Mouse (Mus musculus) ZHBTc4 (cell line): Measurements from ENCODE around the gene Hyal2.
A peak's percentile ranks its signal among the peaks of the same experiment; 100 is the strongest.

ENCODE experiments used
- DNase-seq: peaks from one replicate; pipeline ENCODE4 v3.0.0-alpha.2; 2011; ENCODE audit warnings: low read depth, low spot score

Gene Hyal2

DNA sequence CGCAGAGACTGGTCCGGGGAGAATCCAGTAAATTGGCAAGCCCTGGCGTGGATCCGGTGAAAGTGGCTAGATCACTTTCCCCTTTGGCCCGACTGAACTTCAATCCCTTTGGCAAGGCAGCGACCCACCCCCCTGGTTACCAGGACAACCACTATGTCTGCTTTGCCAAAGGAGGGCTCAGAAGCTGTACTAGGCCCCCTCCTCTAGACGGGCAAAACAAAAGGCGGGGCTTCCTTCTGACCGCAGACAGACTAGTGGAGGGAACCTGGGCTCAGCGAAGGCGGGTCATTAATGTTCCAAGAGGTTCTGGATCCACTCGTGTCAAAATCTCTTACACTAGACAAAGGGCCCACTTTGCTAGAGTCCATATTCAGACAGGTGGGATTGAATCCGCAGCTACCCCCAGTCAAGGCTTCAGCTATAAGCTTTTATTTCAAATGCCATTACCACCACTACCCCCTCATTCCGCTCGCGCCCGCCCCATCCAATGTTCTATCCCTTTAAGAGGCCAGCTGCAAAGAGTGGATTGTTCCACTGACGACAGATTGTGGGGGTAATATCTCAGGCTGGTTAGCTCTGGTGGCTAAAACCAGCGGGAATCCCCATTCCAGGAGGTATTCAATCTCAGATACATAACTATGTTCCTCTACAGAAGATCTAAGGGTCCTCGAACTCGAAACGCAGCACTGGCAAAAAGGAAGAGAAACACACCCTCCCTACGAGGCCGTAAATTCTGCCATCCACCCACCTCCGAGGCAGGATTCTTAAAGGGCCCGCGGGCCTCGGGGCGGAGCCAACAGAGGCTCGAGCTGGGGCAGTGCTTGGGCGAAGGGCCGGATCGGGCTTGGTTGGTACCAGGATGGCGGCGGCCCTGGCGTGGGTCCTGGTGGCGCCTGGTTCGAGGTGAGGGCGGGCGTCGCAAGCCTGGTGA lies 851 bp downstream of the Hyal2 start:
- peak; percentile 95 for DNase-seq

- no peak for DNase-seq
Observed at GRCm38 (mm10) chr9:107569270-107569669, 1.5 kb downstream of the Hyal2 start.

DNA sequence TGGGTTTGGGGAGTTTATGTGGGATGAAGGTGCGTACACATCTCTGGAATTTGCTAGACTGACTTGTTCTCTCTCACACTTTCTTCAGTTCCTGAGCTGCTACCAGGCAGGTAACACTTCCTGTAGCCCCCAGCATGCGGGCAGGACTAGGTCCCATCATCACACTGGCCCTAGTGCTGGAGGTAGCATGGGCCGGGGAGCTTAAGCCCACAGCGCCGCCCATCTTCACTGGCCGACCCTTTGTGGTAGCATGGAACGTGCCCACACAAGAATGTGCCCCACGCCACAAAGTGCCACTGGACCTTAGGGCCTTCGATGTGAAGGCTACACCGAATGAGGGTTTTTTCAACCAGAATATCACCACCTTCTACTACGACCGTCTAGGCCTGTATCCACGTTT lies 2.3 kb downstream of the Hyal2 start:
- DNase-seq: no peak

DNA sequence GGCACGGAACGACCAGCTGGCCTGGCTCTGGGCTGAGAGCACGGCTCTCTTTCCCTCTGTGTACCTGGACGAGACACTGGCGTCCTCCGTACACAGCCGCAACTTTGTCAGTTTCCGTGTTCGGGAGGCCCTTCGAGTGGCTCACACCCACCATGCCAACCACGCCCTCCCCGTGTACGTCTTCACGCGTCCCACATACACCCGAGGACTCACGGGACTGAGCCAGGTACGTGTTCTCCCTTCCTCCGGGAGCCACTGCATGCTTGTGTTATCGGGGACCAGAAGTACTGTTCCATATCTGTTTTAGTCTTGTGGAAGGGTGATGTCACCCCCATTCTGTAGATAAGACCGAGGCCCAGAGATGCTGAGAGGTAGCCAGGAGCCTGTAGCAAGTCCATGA lies 3.1 kb downstream of the Hyal2 start:
- no peak for DNase-seq

DNA sequence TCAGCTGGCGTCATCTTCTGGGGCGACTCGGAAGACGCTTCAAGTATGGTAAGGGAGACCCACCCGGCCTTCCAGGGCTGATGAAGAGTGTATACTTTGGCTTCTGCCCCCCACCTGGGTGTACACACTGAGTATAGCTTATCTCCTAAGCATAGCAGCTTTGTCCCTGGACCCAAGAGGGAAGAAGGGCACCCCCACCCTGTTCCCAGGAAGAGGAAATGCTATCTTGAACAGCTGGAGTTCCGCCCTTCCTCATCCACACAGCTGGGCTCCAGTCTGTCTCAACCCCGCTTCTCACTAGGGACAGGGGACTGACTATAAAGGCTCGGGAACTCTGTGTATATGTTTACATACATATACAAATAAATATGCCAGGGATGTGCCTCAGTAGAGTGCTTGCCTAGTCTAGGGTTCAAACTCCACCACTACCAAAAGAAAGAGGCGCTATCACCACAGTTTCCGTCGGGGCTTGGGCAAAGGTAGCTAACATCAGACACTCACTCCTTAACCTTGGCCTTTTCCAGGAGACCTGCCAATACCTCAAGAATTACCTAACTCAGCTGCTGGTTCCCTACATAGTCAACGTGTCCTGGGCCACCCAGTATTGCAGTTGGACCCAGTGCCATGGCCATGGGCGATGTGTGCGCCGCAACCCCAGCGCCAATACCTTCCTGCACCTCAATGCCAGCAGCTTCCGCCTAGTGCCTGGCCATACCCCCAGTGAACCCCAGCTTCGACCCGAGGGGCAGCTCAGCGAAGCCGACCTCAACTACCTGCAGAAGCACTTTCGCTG lies 4.0 kb downstream of the Hyal2 start:
- no peak for DNase-seq

DNA sequence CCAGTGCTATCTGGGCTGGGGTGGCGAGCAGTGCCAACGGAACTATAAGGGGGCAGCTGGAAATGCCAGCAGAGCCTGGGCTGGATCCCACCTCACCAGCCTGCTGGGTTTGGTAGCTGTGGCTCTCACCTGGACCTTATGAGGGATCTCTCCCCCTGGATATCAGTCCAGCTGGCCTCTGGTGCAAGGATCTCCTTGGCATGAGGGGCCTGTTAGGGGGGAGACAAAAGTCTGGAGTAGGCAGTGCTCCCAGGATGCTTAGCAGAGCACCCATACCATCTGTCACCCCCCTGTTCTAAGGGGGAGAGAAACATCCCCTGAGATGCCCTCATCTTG lies 4.5 kb downstream of the Hyal2 start:
- DNase-seq: no peak

GRCm38 (mm10) chr9:107573774-107574173 lies 6.0 kb downstream of the Hyal2 start:
- peak; percentile 77 for DNase-seq

- peak; percentile 96 for DNase-seq
Observed at GRCm38 (mm10) chr9:107575579-107576356, 8.0 kb downstream of the Hyal2 start.

DNA sequence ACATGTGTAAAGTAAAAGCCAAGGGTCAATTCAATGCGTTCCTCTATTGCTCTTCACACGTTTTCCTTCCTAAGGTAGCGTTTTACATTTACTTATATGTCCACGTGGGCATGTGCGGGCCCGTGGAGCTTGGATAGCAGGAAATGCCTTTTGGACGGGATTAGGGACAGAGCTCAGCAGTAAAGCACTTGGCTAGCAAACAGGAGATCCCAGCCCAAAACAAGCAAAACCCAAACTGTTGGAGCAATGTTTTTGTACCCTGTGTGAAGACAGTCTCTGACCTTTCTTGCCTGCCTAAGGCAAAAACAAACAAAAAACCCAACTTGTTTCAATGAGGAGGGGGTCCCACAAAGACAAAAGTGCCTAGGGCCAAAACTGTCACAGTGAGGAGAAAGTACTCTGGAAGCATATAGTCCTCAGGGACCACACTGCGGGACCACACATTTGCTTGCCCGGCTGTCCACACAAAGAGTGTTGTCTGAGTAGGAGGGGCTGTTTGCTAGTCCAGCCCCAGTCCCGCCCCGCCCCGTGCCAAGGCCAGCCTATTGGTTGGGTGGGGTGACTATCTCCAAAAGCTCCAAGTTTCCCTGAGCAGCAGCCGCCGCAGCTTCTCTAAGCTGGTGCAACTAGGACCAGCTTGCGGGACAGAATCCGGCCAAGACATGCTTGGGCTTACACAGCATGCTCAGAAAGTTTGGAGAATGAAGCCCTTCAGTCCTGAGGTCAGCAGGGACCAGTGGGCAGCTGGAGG lies 8.8 kb downstream of the Hyal2 start, which contains the start of gene Hyal1:
TSS of gene Hyal1 (plus strand) at position 571 of the 751 bp plus-strand sequence.
- DNase-seq: peak; percentile 96

- DNase-seq: no peak
Observed at GRCm38 (mm10) chr9:107577871-107578270, 10.1 kb downstream of the Hyal2 start.

DNA sequence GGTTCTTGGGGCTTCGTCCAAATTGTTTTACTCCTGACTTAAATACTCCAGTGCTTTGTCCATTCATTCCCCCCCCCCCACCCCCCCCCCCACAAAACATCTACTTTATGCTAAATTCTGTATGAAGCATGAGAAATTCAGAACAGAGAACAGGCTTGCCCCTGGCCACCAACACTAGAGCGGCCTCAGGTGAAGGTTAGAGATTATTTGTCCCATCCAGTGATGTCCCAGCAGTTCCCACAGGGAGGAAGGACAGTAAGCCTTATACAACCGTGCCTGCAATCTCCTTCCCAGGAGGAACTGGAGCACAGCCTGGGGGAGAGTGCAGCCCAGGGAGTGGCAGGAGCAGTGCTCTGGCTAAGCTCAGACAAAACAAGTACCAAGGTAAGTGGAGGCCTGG lies 10.8 kb downstream of the Hyal2 start, which contains the start of gene Naa80:
TSS of gene Naa80 (plus strand) at position 301 of the 400 bp plus-strand sequence.
- no peak for DNase-seq

- DNase-seq: no peak
Observed at GRCm38 (mm10) chr9:107579023-107579900, 11.5 kb downstream of the Hyal2 start.

- peak; percentile 93 for DNase-seq
Observed at GRCm38 (mm10) chr9:107580501-107581317, 13.0 kb downstream of the Hyal2 start, which contains the start of gene Hyal3. TSS of gene Hyal3 (plus strand) at chr9:107580818.

DNA sequence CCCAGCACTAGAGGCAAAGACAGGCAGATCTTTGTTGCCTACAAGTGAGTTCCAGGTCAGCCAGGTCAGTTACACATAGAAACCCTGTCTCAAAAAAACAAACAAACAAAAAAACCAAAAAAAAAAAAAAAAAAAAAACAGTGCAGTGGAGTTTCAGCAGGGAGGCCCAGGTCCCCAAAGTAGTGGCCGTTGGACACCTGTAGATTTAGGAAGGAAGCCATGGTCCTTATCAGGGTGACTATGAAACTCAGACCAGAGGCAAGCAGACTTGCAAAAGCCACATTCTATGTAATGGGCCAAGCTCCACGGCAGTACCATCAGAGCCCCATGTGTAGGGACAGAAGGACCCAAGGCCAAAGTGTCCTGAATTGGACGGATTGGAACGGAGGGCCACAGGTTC lies 13.8 kb downstream of the Hyal2 start:
- no peak for DNase-seq

DNA sequence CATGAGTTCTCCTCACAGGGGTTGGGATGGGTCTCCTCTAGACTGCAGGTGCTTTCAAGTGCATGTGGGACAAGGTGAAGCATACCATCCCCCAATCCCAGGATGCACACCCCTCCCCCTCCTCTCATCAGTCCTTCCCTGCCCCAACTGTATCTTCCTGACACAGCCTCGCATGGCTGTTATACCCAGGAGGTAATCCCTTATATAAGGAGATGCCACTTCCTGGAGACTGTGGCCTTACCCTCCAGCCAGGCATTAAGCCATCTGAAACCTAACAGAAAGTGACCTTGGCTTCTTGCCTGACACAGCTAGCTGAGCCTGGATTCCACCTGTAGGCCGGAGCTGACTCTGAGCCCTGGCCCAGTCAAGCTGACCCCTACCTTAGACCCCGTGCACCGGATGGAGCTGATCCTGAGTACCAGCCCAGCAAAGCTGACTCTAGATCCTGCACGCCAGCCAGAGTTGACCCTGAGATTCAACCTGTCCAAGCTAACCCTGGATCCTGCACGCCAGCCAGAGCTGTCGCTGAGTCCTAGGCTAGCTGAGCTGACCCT lies 14.8 kb downstream of the Hyal2 start:
- no peak for DNase-seq

DNA sequence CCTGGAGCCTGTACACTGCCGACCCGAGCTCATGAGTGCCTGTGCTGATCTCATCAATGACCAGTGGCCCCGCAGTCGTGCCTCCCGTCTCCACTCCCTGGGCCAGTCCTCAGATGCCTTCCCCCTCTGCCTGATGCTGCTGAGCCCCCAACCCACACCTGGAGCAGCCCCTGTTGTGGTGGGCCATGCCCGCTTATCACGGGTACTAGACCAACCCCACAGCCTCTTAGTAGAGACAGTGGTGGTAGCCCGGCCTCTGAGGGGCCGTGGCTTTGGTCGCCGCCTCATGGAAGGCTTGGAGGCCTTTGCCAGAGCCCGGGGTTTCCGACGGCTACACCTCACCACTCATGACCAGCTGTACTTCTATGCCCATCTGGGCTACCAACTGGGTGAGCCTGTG lies 15.4 kb downstream of the Hyal2 start:
- no peak for DNase-seq

DNA sequence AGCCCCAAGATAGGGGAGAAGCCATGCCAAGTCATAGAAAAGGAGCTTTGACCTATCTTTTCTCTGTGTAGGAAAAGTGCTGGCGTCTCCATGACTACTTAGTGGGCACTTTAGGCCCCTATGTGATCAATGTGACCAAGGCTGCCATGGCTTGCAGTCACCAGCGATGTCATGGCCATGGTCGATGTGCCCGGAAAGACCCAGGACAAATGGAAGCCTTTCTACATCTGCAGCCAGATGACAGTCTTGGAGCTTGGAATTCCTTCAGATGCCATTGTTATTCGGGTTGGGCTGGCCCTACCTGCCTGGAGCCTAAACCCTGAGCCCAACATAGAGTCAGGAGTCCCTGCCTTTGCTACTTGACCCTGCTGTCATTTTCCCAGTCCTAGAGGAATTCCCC lies 18.8 kb downstream of the Hyal2 start:
- DNase-seq: peak; percentile 48

DNA sequence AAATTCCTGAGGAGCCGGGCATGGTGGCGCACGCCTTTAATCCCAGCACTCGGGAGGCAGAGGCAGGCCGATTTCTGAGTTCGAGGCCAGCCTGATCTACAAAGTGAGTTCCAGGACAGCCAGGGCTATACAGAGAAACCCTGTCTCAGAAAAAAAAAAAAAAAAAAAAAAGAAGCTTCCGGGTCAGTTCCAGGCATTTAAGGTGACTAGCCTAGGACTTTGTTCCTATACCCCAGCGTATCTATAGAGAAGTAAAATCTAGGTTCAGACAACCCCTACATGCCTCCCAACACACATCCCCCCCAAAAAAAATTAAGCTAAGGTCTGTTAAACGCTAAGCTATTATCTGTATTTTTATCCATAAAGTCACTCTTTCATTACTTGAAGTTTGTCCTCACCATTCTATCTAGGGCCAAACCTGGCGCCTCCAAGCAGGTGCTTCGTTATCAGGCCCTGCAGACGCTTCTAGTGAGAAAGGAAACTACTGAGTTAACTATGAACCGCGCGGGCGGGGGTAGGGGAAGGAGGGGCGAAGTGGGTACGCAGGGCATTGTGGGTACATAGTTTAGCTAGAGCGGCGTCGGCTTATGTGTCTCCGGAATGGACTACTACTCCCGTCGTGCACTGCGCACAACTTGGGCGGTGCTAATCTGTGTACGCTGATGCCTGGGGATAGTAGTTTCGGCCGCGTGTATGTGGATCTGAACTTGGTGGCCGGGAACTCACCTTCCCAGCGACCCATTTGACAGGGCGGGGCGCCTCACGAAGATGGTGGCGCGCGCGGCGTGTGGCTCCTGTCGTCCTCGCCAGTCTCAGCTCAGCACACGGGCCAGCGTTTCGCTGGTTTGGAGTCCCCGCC lies 19.5 kb downstream of the Hyal2 start, which contains the start of gene Ifrd2:
TSS of gene Ifrd2 (plus strand) at position 669 of the 859 bp plus-strand sequence.
- DNase-seq: peak; percentile 99
